Mouse (Mus musculus): ENCODE results near the gene Krt88. TPM values are rescaled to one million over a fixed set of nuclear protein-coding genes. Genes with fewer than 3 reads are reported as not detected.
A peak's percentile ranks its signal among the peaks of the same experiment; 100 is the strongest.

Gene Krt88
- not detected in 2 replicates for polyA plus RNA-seq (2014; fragmentation: Nextera tagmentation; extraction: Ambion mirVana)

DNA sequence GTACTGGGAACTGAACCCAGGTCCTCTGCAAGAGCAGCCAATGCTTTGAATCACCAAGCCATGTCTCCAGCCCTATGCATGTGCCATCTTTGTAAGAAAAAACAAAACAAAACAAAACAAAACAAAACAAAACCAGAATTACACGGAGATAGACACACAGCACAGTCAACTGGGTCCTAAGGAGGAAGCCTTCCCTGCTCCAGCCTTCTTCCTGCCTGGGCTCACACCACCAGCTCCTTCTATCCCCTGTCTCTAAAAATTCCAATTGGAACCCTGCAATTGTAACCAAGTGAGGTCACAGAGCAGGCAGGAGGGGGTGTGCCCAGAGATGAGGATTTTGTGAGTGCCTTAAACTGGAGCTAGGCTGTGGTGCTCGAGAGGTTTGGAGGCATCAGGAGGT is at the start of gene Krt88:
Gene Krt88, plus strand, starts transcription at position 301 of the 400 bp plus-strand sequence.
- Histone ChIP-seq H3K9me3 (ENCODE audit: control insufficient read depth, low read length) (no peaks in the 10 kb centered on the region), H3K4me1 (ENCODE audit: control insufficient read depth, insufficient read depth, low read length) (no peaks in the 10 kb centered on the region), H3K27me3 (ENCODE audit: control insufficient read depth, insufficient read depth, low read length) (no peaks in the 10 kb centered on the region), H3K4me3 (ENCODE audit: low read depth, low read length) (no peak within 1 kb of the TSS), H3K36me3 (ENCODE audit: control insufficient read depth, insufficient read depth, low read length) (no peaks in the 10 kb centered on the region), H3K27ac (replicated peaks; ENCODE audit: low read depth, low read length) (no peak within 1 kb of the TSS), H3K4me2 (ENCODE audit: low read depth, severe bottlenecking) (no peak within 1 kb of the TSS), H3K9ac (ENCODE audit: low read length) (no peak within 1 kb of the TSS)
- ATAC-seq (ENCODE audit: insufficient number of reproducible peaks, low FRiP score, low TSS enrichment, low read depth) (no peak), DNase-seq (ENCODE audit: low spot score) (no peak)
- 60% methylated on average over 2 of the region's 2 CpGs for WGBS

GRCm38 (mm10) chr15:101398269-101398668 is 49.3 kb upstream of the Krt88 start:
- Histone ChIP-seq H3K9me3 (ENCODE audit: control insufficient read depth, low read length) (no peaks in the 10 kb centered on the region), H3K4me2 (ENCODE audit: low read depth, severe bottlenecking) (no peak overlapping the region), H3K27me3 (ENCODE audit: control insufficient read depth, insufficient read depth, low read length) (no peaks in the 10 kb centered on the region), H3K27ac (replicated peaks; ENCODE audit: low read depth, low read length) (no peak overlapping the region), H3K4me1 (ENCODE audit: control insufficient read depth, insufficient read depth, low read length) (peaks cover 4% of the 10 kb centered on the region; the same call in 1 of the 2 replicates), H3K4me3 (ENCODE audit: low read depth, low read length) (no peak overlapping the region), H3K36me3 (ENCODE audit: control insufficient read depth, insufficient read depth, low read length) (no peaks in the 10 kb centered on the region), H3K9ac (ENCODE audit: low read length) (no peak overlapping the region)
- DNase-seq (ENCODE audit: low spot score) (no peak), ATAC-seq (ENCODE audit: insufficient number of reproducible peaks, low FRiP score, low TSS enrichment, low read depth) (no peak)
- WGBS: 87% methylated on average over 8 of the region's 8 CpGs

- Histone ChIP-seq H3K9me3 (ENCODE audit: control insufficient read depth, low read length) (no peaks in the 10 kb centered on the region), H3K4me2 (ENCODE audit: low read depth, severe bottlenecking) (peak within 1 kb of the TSS; percentile 15; the same call in 1 of the 2 replicates), H3K4me3 (ENCODE audit: low read depth, low read length) (no peak within 1 kb of the TSS), H3K27ac (replicated peaks; ENCODE audit: low read depth, low read length) (no peak within 1 kb of the TSS; the same call in 1 of the 2 replicates), H3K9ac (ENCODE audit: low read length) (no peak within 1 kb of the TSS), H3K27me3 (ENCODE audit: control insufficient read depth, insufficient read depth, low read length) (peaks cover 20% of the 10 kb centered on the region), H3K4me1 (ENCODE audit: control insufficient read depth, insufficient read depth, low read length) (peaks cover 14% of the 10 kb centered on the region), H3K36me3 (ENCODE audit: control insufficient read depth, insufficient read depth, low read length) (no peaks in the 10 kb centered on the region)
- ATAC-seq (ENCODE audit: insufficient number of reproducible peaks, low FRiP score, low TSS enrichment, low read depth) (no peak), DNase-seq (ENCODE audit: low spot score) (no peak)
- 46% methylated on average over 2 of the region's 2 CpGs for WGBS
Observed at GRCm38 (mm10) chr15:101410775-101411174, 36.8 kb upstream of the Krt88 start, which contains the start of gene Krt7. Gene Krt7, plus strand, starts transcription at chr15:101411043.

DNA sequence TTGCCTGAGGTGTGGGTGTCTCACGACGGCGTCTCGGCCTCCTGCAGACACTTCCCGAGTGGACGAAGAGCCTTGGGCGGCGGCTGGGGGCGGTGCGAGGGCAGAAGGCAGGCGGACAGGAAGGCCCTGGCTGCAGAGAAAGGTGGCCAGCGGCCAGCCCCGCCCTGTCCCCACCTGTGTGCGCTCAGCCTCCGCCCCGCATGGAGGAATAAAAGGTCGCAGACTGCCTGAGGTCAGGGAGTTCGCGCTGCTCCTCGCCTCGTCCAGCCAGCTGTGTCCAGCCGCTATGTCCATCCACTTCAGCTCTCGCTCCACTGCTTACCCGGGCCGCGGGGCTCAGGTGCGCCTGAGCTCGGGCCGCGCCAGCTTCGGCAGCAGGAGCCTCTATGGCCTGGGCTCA is 35.4 kb upstream of the Krt88 start:
- ATAC-seq (ENCODE audit: insufficient number of reproducible peaks, low FRiP score, low TSS enrichment, low read depth): no peak
- H3K27ac ChIP-seq (replicated peaks; ENCODE audit: low read depth, low read length): no peak overlapping the region
- H3K4me3 ChIP-seq (ENCODE audit: low read depth, low read length): 0 out of 2 replicates have a peak overlapping the region, but pooled peaks have one; percentile 1
- H3K27me3 ChIP-seq (ENCODE audit: control insufficient read depth, insufficient read depth, low read length): peaks cover 20% of the 10 kb centered on the region
- no peak overlapping the region for H3K9ac ChIP-seq (ENCODE audit: low read length)
- no peaks in the 10 kb centered on the region for H3K36me3 ChIP-seq (ENCODE audit: control insufficient read depth, insufficient read depth, low read length)
- 27% methylated on average over 31 of the region's 31 CpGs for WGBS
- no peak for DNase-seq (ENCODE audit: low spot score)
- no peaks in the 10 kb centered on the region for H3K9me3 ChIP-seq (ENCODE audit: control insufficient read depth, low read length)
- peaks cover 14% of the 10 kb centered on the region for H3K4me1 ChIP-seq (ENCODE audit: control insufficient read depth, insufficient read depth, low read length)
- H3K4me2 ChIP-seq (ENCODE audit: low read depth, severe bottlenecking): no peak overlapping the region

DNA sequence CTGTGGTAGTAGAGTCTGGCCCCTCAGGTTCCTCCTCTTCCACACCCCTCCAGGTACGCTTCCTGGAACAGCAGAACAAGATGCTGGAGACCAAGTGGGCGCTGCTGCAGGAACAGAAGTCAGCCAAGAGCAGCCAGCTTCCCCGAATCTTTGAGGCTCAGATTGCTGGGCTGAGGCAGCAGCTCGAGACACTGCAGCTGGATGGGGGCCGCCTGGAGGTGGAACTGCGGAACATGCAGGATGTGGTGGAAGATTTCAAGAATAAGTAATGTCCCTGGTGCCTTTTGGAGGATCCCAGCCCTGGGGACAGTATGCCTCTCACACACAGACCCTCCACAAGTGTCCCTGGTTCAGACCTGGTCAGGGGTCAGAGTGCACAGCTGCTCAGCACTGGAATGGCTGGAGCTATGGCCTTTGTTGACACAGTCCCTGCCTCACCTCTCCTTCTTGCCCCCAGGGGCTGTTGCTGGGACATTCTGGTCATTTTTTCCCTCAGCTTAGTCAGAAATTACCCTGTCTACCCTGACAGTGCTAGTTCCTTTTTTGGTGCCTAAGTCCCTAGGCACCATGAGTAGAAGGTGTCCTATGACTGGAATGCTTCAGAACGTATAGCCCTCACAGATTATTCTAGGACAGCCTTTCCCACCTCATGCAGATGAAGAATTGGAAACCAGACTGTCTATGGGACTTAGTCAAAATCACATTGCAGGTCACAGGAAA is 33.5 kb upstream of the Krt88 start:
- Histone ChIP-seq H3K27ac (replicated peaks; ENCODE audit: low read depth, low read length) (no peak overlapping the region), H3K4me3 (ENCODE audit: low read depth, low read length) (no peak overlapping the region), H3K4me2 (ENCODE audit: low read depth, severe bottlenecking) (no peak overlapping the region), H3K36me3 (ENCODE audit: control insufficient read depth, insufficient read depth, low read length) (no peaks in the 10 kb centered on the region), H3K9ac (ENCODE audit: low read length) (no peak overlapping the region), H3K4me1 (ENCODE audit: control insufficient read depth, insufficient read depth, low read length) (peaks cover 14% of the 10 kb centered on the region), H3K27me3 (ENCODE audit: control insufficient read depth, insufficient read depth, low read length) (peaks cover 20% of the 10 kb centered on the region), H3K9me3 (ENCODE audit: control insufficient read depth, low read length) (no peaks in the 10 kb centered on the region)
- ATAC-seq (ENCODE audit: insufficient number of reproducible peaks, low FRiP score, low TSS enrichment, low read depth): no peak
- no peak for DNase-seq (ENCODE audit: low spot score)
- WGBS: 43% methylated on average over 7 of the region's 7 CpGs

GRCm38 (mm10) chr15:101414807-101415565 is 32.6 kb upstream of the Krt88 start:
- Histone ChIP-seq H3K4me1 (ENCODE audit: control insufficient read depth, insufficient read depth, low read length) (peaks cover 14% of the 10 kb centered on the region), H3K4me2 (ENCODE audit: low read depth, severe bottlenecking) (no peak overlapping the region), H3K27ac (replicated peaks; ENCODE audit: low read depth, low read length) (no peak overlapping the region), H3K27me3 (ENCODE audit: control insufficient read depth, insufficient read depth, low read length) (peaks cover 20% of the 10 kb centered on the region), H3K9me3 (ENCODE audit: control insufficient read depth, low read length) (no peaks in the 10 kb centered on the region), H3K9ac (ENCODE audit: low read length) (no peak overlapping the region), H3K4me3 (ENCODE audit: low read depth, low read length) (no peak overlapping the region), H3K36me3 (ENCODE audit: control insufficient read depth, insufficient read depth, low read length) (no peaks in the 10 kb centered on the region)
- no peak for DNase-seq (ENCODE audit: low spot score)
- whole genome bisulfite sequencing: 34% methylated on average over 11 of the region's 11 CpGs
- ATAC-seq (ENCODE audit: insufficient number of reproducible peaks, low FRiP score, low TSS enrichment, low read depth): no peak

GRCm38 (mm10) chr15:101418950-101419349 is 28.6 kb upstream of the Krt88 start:
- WGBS: 89% methylated on average over 4 of the region's 4 CpGs
- Histone ChIP-seq H3K4me1 (ENCODE audit: control insufficient read depth, insufficient read depth, low read length) (peaks cover 6% of the 10 kb centered on the region; the same call in 1 of the 2 replicates), H3K9ac (ENCODE audit: low read length) (no peak overlapping the region), H3K36me3 (ENCODE audit: control insufficient read depth, insufficient read depth, low read length) (no peaks in the 10 kb centered on the region), H3K4me3 (ENCODE audit: low read depth, low read length) (no peak overlapping the region), H3K27ac (replicated peaks; ENCODE audit: low read depth, low read length) (no peak overlapping the region), H3K27me3 (ENCODE audit: control insufficient read depth, insufficient read depth, low read length) (0 out of 2 replicates have a peak, but pooled peaks cover under 1% of the 10 kb centered on the region), H3K9me3 (ENCODE audit: control insufficient read depth, low read length) (no peaks in the 10 kb centered on the region), H3K4me2 (ENCODE audit: low read depth, severe bottlenecking) (no peak overlapping the region)
- ATAC-seq (ENCODE audit: insufficient number of reproducible peaks, low FRiP score, low TSS enrichment, low read depth): no peak
- no peak for DNase-seq (ENCODE audit: low spot score)

DNA sequence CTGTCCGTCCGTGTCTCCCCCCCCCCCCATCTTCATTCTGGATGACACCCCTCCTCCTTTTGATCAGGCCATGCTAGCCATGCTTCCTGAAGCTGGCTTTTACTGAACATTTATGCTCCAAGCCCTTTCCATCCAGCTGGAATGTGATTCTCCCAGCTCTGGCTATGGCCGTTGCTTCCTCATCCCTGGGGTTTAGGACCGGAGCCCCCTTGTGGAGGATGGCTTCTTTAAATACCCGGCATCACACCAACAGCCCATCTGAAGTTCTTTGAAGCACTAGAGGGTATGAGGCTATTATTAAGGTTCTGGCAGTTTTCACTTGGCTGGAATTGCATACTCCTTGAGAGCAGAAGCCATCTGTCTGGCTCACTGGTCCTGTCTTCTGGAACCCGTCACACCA is 26.6 kb upstream of the Krt88 start:
- WGBS: 52% methylated on average over 6 of the region's 6 CpGs
- Histone ChIP-seq H3K9ac (ENCODE audit: low read length) (no peak overlapping the region), H3K4me3 (ENCODE audit: low read depth, low read length) (no peak overlapping the region), H3K4me2 (ENCODE audit: low read depth, severe bottlenecking) (no peak overlapping the region), H3K4me1 (ENCODE audit: control insufficient read depth, insufficient read depth, low read length) (no peaks in the 10 kb centered on the region), H3K36me3 (ENCODE audit: control insufficient read depth, insufficient read depth, low read length) (no peaks in the 10 kb centered on the region), H3K27me3 (ENCODE audit: control insufficient read depth, insufficient read depth, low read length) (no peaks in the 10 kb centered on the region), H3K9me3 (ENCODE audit: control insufficient read depth, low read length) (no peaks in the 10 kb centered on the region), H3K27ac (replicated peaks; ENCODE audit: low read depth, low read length) (no peak overlapping the region)
- DNase-seq (ENCODE audit: low spot score) (no peak), ATAC-seq (ENCODE audit: insufficient number of reproducible peaks, low FRiP score, low TSS enrichment, low read depth) (no peak)

Measured in limb, embryonic 11.5 days (tissue).